In the genomic region with DNA sequence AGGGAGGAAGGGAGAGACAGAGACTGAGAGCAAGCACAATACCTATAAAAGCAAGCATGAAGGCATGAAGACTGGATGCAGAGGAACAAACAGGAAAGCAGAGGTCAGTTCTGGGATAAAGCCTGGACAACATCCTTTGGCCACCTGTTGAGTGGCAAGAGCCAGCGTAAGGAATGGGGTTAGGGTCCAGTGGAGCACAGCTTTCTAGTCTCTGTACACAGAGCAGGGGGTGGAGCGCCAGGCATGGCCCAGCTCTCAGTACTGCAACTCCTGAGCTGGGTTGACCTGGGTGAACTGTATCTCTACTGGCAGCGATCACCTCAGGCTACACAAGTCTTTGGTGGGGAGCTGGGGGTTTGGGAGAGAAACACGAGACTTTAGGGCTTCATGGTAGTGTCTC, we compare ENCODE assay signal across 20 mouse cellular contexts. TPM values are rescaled to one million over a fixed set of nuclear protein-coding genes. Genes with fewer than 3 reads are reported as not detected.
DNase-seq lines count a peak whose midpoint lies in the region; ATAC-seq and TF ChIP-seq lines count a peak whose summit lies in the region.
"Had no signal": no experiment of that assay in that cellular context is flagged by ENCODE, and none has a peak within 500 bp of the region (broad histone marks: within the 10 kb centered on the region; RNA-seq: fewer than 3 reads in every experiment).

No protein-coding gene starts in this region.

- TF ChIP-seq CTCF in embryonic fibroblast, embryonic 13.5 days (IDR thresholded peaks at IDR 0.05; ENCODE audit: borderline replicate concordance, insufficient read depth, low read length) = no peak

- no peak for ATAC-seq in heart, embryonic 11.5 days (replicated peaks; ENCODE audit: insufficient number of reproducible peaks, low FRiP score, low TSS enrichment)
- ATAC-seq in kidney, embryonic 15.5 days (replicated peaks; ENCODE audit: low FRiP score) = 0 out of 2 replicates have a peak, but pooled peaks have one; percentile 40
- ATAC-seq: forebrain, embryonic 14.5 days; midbrain, embryonic 13.5 days had no signal

- H3K36me3 ChIP-seq in heart, embryonic 11.5 days (ENCODE audit: control insufficient read depth, insufficient read depth, low read length) = no peaks in the 10 kb centered on the region; the same call in 1 of the 2 replicates
- no peaks in the 10 kb centered on the region for H3K36me3 ChIP-seq in kidney, embryonic 15.5 days
- H3K36me3 ChIP-seq: embryonic facial prominence, embryonic 10.5 days; limb, embryonic 15.5 days; midbrain, embryonic 13.5 days had no signal

- H3K27ac ChIP-seq in heart, embryonic 11.5 days (ENCODE audit: low read depth, low read length) = peak overlapping the region; percentile 88
- H3K27ac ChIP-seq in kidney, embryonic 15.5 days = no peak overlapping the region
- peak overlapping the region; percentile 18 for H3K27ac ChIP-seq in embryonic fibroblast, embryonic 13.5 days (ENCODE audit: insufficient read depth, low read length)
- H3K27ac ChIP-seq: embryonic facial prominence, embryonic 10.5 days; kidney, postnatal 0 days; limb, embryonic 15.5 days; midbrain, embryonic 13.5 days had no signal

- 76% methylated on average over 4 of the region's 4 CpGs for WGBS in heart, embryonic 11.5 days (ENCODE audit: insufficient replicate concordance)
- WGBS in kidney, embryonic 15.5 days = 74% methylated on average over 4 of the region's 4 CpGs

- H3K4me2 ChIP-seq in heart, embryonic 11.5 days = no peak overlapping the region; the same call in 1 of the 2 replicates
- no peak overlapping the region for H3K4me2 ChIP-seq in kidney, embryonic 15.5 days
- H3K4me2 ChIP-seq: limb, embryonic 15.5 days; midbrain, embryonic 13.5 days had no signal

- H3K4me3 ChIP-seq in heart, embryonic 11.5 days (ENCODE audit: low read depth, low read length) = no peak overlapping the region
- H3K4me3 ChIP-seq in kidney, embryonic 15.5 days (replicated peaks) = no peak overlapping the region
- no peak overlapping the region for H3K4me3 ChIP-seq in embryonic fibroblast, embryonic 13.5 days (ENCODE audit: insufficient read depth, low read length)
- H3K4me3 ChIP-seq: embryonic facial prominence, embryonic 10.5 days; limb, embryonic 15.5 days; midbrain, embryonic 13.5 days had no signal

- 0 out of 2 replicates have a peak overlapping the region, but pooled peaks have one; percentile 16 for H3K9ac ChIP-seq in heart, embryonic 11.5 days (ENCODE audit: low read depth, low read length)
- no peak overlapping the region for H3K9ac ChIP-seq in kidney, embryonic 15.5 days
- H3K9ac ChIP-seq: limb, embryonic 15.5 days; midbrain, embryonic 13.5 days had no signal

- intact Hi-C loops in heart, postnatal 10 days (cut with DNase I) = no loop called here

- peak; percentile 55 for DNase-seq in cerebellum, adult 11-12 months
- no peak for DNase-seq in cerebellum, adult 18-20 months
- no peak for DNase-seq in heart, postnatal 10 days
- no peak for DNase-seq in kidney, postnatal 25 days
- DNase-seq in right cerebral cortex, postnatal 10 days (ENCODE audit: low spot score in 2 of 2) = no peak
- DNase-seq: cerebellum, postnatal 36 days; gastrocnemius, postnatal 25 days; kidney, adult 11 months; right cerebral cortex, postnatal 14 days; spleen, adult 18-20 months; thymus, adult 18-20 months; thymus, postnatal 4 days had no signal

- H3K9me3 ChIP-seq in heart, embryonic 11.5 days (replicated peaks; ENCODE audit: control insufficient read depth, low read length) = no peaks in the 10 kb centered on the region
- H3K9me3 ChIP-seq in kidney, embryonic 15.5 days (replicated peaks) = no peaks in the 10 kb centered on the region
- H3K9me3 ChIP-seq: embryonic facial prominence, embryonic 10.5 days; limb, embryonic 15.5 days; midbrain, embryonic 13.5 days had no signal

- TF ChIP-seq POLR2A in embryonic fibroblast, embryonic 13.5 days (IDR thresholded peaks at IDR 0.05; ENCODE audit: low read depth, low read length) = no peak

- no peaks in the 10 kb centered on the region for H3K27me3 ChIP-seq in heart, embryonic 11.5 days (ENCODE audit: control insufficient read depth, insufficient read depth, low read length)
- no peaks in the 10 kb centered on the region for H3K27me3 ChIP-seq in kidney, embryonic 15.5 days
- H3K27me3 ChIP-seq: limb, embryonic 15.5 days; midbrain, embryonic 13.5 days had no signal

- peaks cover 47% of the 10 kb centered on the region for H3K4me1 ChIP-seq in heart, embryonic 11.5 days (ENCODE audit: control insufficient read depth, insufficient read depth, low read length)
- peaks cover 41% of the 10 kb centered on the region for H3K4me1 ChIP-seq in kidney, embryonic 15.5 days
- H3K4me1 ChIP-seq in embryonic fibroblast, embryonic 13.5 days (ENCODE audit: control insufficient read depth, insufficient read depth, low read length) = peaks cover 4% of the 10 kb centered on the region

RNA-seq across cellular contexts. Expression of gene Arl6ip4, which starts 56.4 kb away (rescaled TPM):
- polyA plus RNA-seq in heart, embryonic 11.5 days (2014; fragmentation: Nextera tagmentation; extraction: Ambion mirVana) = 65.7 and 74.6 TPM in 2 replicates
- total RNA-seq in heart, postnatal 10 days (2021) = 10 to 100 TPM; 47.9 to 52.7 TPM
- polyA plus RNA-seq in kidney, embryonic 15.5 days (2015; fragmentation: Nextera tagmentation; extraction: Ambion mirVana) = 101 and 108 TPM in 2 replicates
- polyA plus RNA-seq in embryonic fibroblast, embryonic 13.5 days (2011; ENCODE audit: insufficient read length, low read depth, missing spikeins) = 46.4 and 57.0 TPM in 2 replicates
